Mouse (Mus musculus) liver, embryonic 12.5 days (tissue): ENCODE measurements around the gene Rph3al. TPM values are rescaled to one million over a fixed set of nuclear protein-coding genes. Genes with fewer than 3 reads are reported as not detected.

ENCODE experiments used
- ATAC-seq: fragments of 200-750 bp; cut with Nextera tagmentation; 2 replicates; pipeline ENCODE4 v1.8.0; 2017; ENCODE audit warnings: moderate number of reproducible peaks, mild to moderate bottlenecking, moderate library complexity
- H3K27ac ChIP-seq: fragments of 300-500 bp; sonication (generic); 2 replicates; pipeline ENCODE4 v1.5.1; 2016; ENCODE audit warnings: mild to moderate bottlenecking
- H3K27me3 ChIP-seq: fragments of 300-500 bp; sonication (generic); replicated peaks from 2 replicates; pipeline ENCODE4 v1.6.1; 2016; ENCODE audit warnings: mild to moderate bottlenecking, moderate library complexity
- H3K36me3 ChIP-seq: fragments of 300-500 bp; sonication (generic); 2 replicates; pipeline ENCODE4 v1.6.1; 2016; ENCODE audit warnings: mild to moderate bottlenecking, moderate library complexity
- H3K4me1 ChIP-seq: fragments of 300-500 bp; sonication (generic); 2 replicates; pipeline ENCODE4 v1.6.1; 2016
- H3K4me2 ChIP-seq: fragments of 300-500 bp; sonication (generic); 2 replicates; pipeline ENCODE4 v1.6.1; 2016; ENCODE audit warnings: mild to moderate bottlenecking, moderate library complexity
- H3K4me3 ChIP-seq: fragments of 300-500 bp; sonication (generic); 2 replicates; pipeline ENCODE4 v1.5.1; 2016; ENCODE audit warnings: mild to moderate bottlenecking, moderate library complexity
- H3K9ac ChIP-seq: fragments of 300-500 bp; sonication (generic); 2 replicates; pipeline ENCODE4 v1.6.1; 2016; ENCODE audit warnings: mild to moderate bottlenecking, moderate library complexity
- H3K9me3 ChIP-seq: fragments of 300-500 bp; sonication (generic); replicated peaks from 2 replicates; pipeline ENCODE4 v1.6.1; 2016; ENCODE audit warnings: mild to moderate bottlenecking, moderate library complexity
- WGBS: fragments of 180-500 bp; shearing (Covaris S2); methylation state at CpG from one replicate; pipeline ENCODE4 v1.1.7; 2016; ENCODE audit not compliant: insufficient replicate concordance; 5-methylcytosine and 5-hydroxymethylcytosine counted together
- polyA plus RNA-seq: library from polyadenylated mRNA; unstranded; fragments of >200 nt; fragmentation: Nextera tagmentation; extraction: Ambion mirVana; gene quantifications from 2 replicates; pipeline ENCODE4 v1.2.1, GENCODE M21; 2016

Rph3al gene
- polyA plus RNA-seq, 1 experiment from 2014 or later: 0.57 TPM

- Histone ChIP-seq H3K4me2 (peak overlapping the region; percentile 83), H3K36me3 (no peaks in the 10 kb centered on the region), H3K27me3 (peaks cover 91% of the 10 kb centered on the region), H3K4me1 (0 out of 2 replicates have a peak, but pooled peaks cover 16% of the 10 kb centered on the region), H3K9me3 (no peaks in the 10 kb centered on the region), H3K27ac (no peak overlapping the region), H3K9ac (peak overlapping the region; percentile 29; the same call in 1 of the 2 replicates), H3K4me3 (peak overlapping the region; percentile 59)
- ATAC-seq: peak; percentile 65
- WGBS: under 1% methylated on average over 87 of the region's 90 CpGs
Observed at GRCm38 (mm10) chr11:75966401-75967372, 28.5 kb upstream of the Rph3al start.

GRCm38 (mm10) chr11:75965674-75966400 lies 27.6 kb upstream of the Rph3al start:
- no peaks in the 10 kb centered on the region for H3K9me3 ChIP-seq
- H3K27ac ChIP-seq: no peak overlapping the region
- H3K9ac ChIP-seq: peak overlapping the region; percentile 29; the same call in 1 of the 2 replicates
- ATAC-seq: no peak
- H3K4me2 ChIP-seq: peak overlapping the region; percentile 83
- 9% methylated on average over 28 of the region's 28 CpGs for WGBS
- no peaks in the 10 kb centered on the region for H3K36me3 ChIP-seq
- H3K27me3 ChIP-seq: peaks cover 88% of the 10 kb centered on the region
- H3K4me1 ChIP-seq: 0 out of 2 replicates have a peak, but pooled peaks cover 16% of the 10 kb centered on the region
- peak overlapping the region; percentile 59 for H3K4me3 ChIP-seq

GRCm38 (mm10) chr11:75964476-75964730 lies 26.2 kb upstream of the Rph3al start:
- H3K36me3 ChIP-seq: no peaks in the 10 kb centered on the region
- no peak overlapping the region for H3K4me3 ChIP-seq
- peaks cover 76% of the 10 kb centered on the region for H3K27me3 ChIP-seq
- no peak overlapping the region for H3K27ac ChIP-seq
- H3K9ac ChIP-seq: no peak overlapping the region
- WGBS: 55% methylated on average over 4 of the region's 4 CpGs
- no peaks in the 10 kb centered on the region for H3K9me3 ChIP-seq
- 0 out of 2 replicates have a peak, but pooled peaks cover 16% of the 10 kb centered on the region for H3K4me1 ChIP-seq
- H3K4me2 ChIP-seq: no peak overlapping the region
- no peak for ATAC-seq

GRCm38 (mm10) chr11:75963730-75964475 lies 25.7 kb upstream of the Rph3al start:
- H3K27me3 ChIP-seq: peaks cover 71% of the 10 kb centered on the region
- 0 out of 2 replicates have a peak, but pooled peaks cover 16% of the 10 kb centered on the region for H3K4me1 ChIP-seq
- no peaks in the 10 kb centered on the region for H3K36me3 ChIP-seq
- H3K9ac ChIP-seq: no peak overlapping the region
- H3K4me2 ChIP-seq: no peak overlapping the region
- WGBS: 41% methylated on average over 11 of the region's 11 CpGs
- no peaks in the 10 kb centered on the region for H3K9me3 ChIP-seq
- ATAC-seq: no peak
- no peak overlapping the region for H3K4me3 ChIP-seq
- H3K27ac ChIP-seq: no peak overlapping the region

GRCm38 (mm10) chr11:75961782-75962181 lies 23.6 kb upstream of the Rph3al start:
- Histone ChIP-seq H3K27ac (no peak overlapping the region), H3K9ac (no peak overlapping the region), H3K27me3 (peaks cover 50% of the 10 kb centered on the region), H3K9me3 (no peaks in the 10 kb centered on the region), H3K4me2 (no peak overlapping the region), H3K4me1 (0 out of 2 replicates have a peak, but pooled peaks cover 12% of the 10 kb centered on the region), H3K36me3 (no peaks in the 10 kb centered on the region), H3K4me3 (no peak overlapping the region)
- ATAC-seq: no peak
- 78% methylated on average over 7 of the region's 7 CpGs for WGBS

GRCm38 (mm10) chr11:75957124-75957832 lies 19.0 kb upstream of the Rph3al start:
- no peak for ATAC-seq
- Histone ChIP-seq H3K9me3 (no peaks in the 10 kb centered on the region), H3K27me3 (peaks cover 22% of the 10 kb centered on the region), H3K4me2 (no peak overlapping the region), H3K4me3 (no peak overlapping the region), H3K27ac (no peak overlapping the region), H3K36me3 (no peaks in the 10 kb centered on the region), H3K9ac (no peak overlapping the region), H3K4me1 (no peaks in the 10 kb centered on the region)
- 77% methylated on average over 17 of the region's 17 CpGs for WGBS

- no peak overlapping the region for H3K4me2 ChIP-seq
- ATAC-seq: no peak
Observed at GRCm38 (mm10) chr11:75956651-75957050, 18.4 kb upstream of the Rph3al start.

GRCm38 (mm10) chr11:75954896-75955295 lies 16.7 kb upstream of the Rph3al start:
- Histone ChIP-seq H3K4me3 (no peak overlapping the region), H3K36me3 (no peaks in the 10 kb centered on the region), H3K9me3 (no peaks in the 10 kb centered on the region), H3K9ac (no peak overlapping the region), H3K4me1 (no peaks in the 10 kb centered on the region), H3K4me2 (no peak overlapping the region), H3K27ac (no peak overlapping the region), H3K27me3 (peaks cover 13% of the 10 kb centered on the region)
- 73% methylated on average over 9 of the region's 9 CpGs for WGBS
- no peak for ATAC-seq

More at GRCm38 (mm10) chr11:75956651-75957050, 18.4 kb upstream of the Rph3al start:
- no peaks in the 10 kb centered on the region for H3K36me3 ChIP-seq
- no peak overlapping the region for H3K4me3 ChIP-seq
- H3K27ac ChIP-seq: no peak overlapping the region
- H3K27me3 ChIP-seq: peaks cover 16% of the 10 kb centered on the region
- no peaks in the 10 kb centered on the region for H3K4me1 ChIP-seq
- no peak overlapping the region for H3K9ac ChIP-seq
- no peaks in the 10 kb centered on the region for H3K9me3 ChIP-seq
- WGBS: 38% methylated on average over 8 of the region's 8 CpGs

GRCm38 (mm10) chr11:75951895-75952294 lies 13.7 kb upstream of the Rph3al start:
- ATAC-seq: no peak
- no peaks in the 10 kb centered on the region for H3K36me3 ChIP-seq
- no peaks in the 10 kb centered on the region for H3K4me1 ChIP-seq
- no peaks in the 10 kb centered on the region for H3K9me3 ChIP-seq
- no peak overlapping the region for H3K4me2 ChIP-seq
- H3K27me3 ChIP-seq: peaks cover 13% of the 10 kb centered on the region
- H3K9ac ChIP-seq: no peak overlapping the region
- 54% methylated on average over 5 of the region's 5 CpGs for WGBS
- H3K4me3 ChIP-seq: no peak overlapping the region
- H3K27ac ChIP-seq: no peak overlapping the region

- Histone ChIP-seq H3K4me2 (no peak overlapping the region), H3K27ac (no peak overlapping the region), H3K9me3 (no peaks in the 10 kb centered on the region), H3K4me3 (no peak overlapping the region), H3K27me3 (peaks cover 4% of the 10 kb centered on the region; the same call in 1 of the 2 replicates), H3K4me1 (no peaks in the 10 kb centered on the region), H3K9ac (no peak overlapping the region), H3K36me3 (no peaks in the 10 kb centered on the region)
- no peak for ATAC-seq
- WGBS: 59% methylated on average over 3 of the region's 3 CpGs
Observed at GRCm38 (mm10) chr11:75950459-75950858, 12.2 kb upstream of the Rph3al start.

GRCm38 (mm10) chr11:75948789-75949188 lies 10.6 kb upstream of the Rph3al start:
- no peak overlapping the region for H3K27ac ChIP-seq
- no peaks in the 10 kb centered on the region for H3K4me1 ChIP-seq
- H3K36me3 ChIP-seq: no peaks in the 10 kb centered on the region
- ATAC-seq: no peak
- H3K4me3 ChIP-seq: no peak overlapping the region
- H3K9me3 ChIP-seq: no peaks in the 10 kb centered on the region
- H3K27me3 ChIP-seq: no peaks in the 10 kb centered on the region; the same call in 1 of the 2 replicates
- H3K4me2 ChIP-seq: no peak overlapping the region
- no peak overlapping the region for H3K9ac ChIP-seq
- 37% methylated on average over 3 of the region's 3 CpGs for WGBS
